Mouse (Mus musculus) CD8-positive naive resting alpha-beta T cell, adult 57 days (primary cell): ENCODE measurements around the gene Mcpt2. TPM values are rescaled to one million over a fixed set of nuclear protein-coding genes. Genes with fewer than 3 reads are reported as not detected.

Experiments
- total RNA-seq: library from RNA; stranded (reverse); gene quantifications from one replicate; pipeline ENCODE4 v1.2.4, GENCODE M21; 2023

Mcpt2 gene
- total RNA-seq: not detected

GRCm38 (mm10) chr14:56041792-56042191 is at the start of gene Mcpt2:
TSS of gene Mcpt2 (plus strand) at chr14:56042041.

GRCm38 (mm10) chr14:56017671-56018070 is 24.2 kb upstream of the Mcpt2 start, which contains the start of gene Mcpt1:
TSS of gene Mcpt1 (plus strand) at chr14:56017971.

GRCm38 (mm10) chr14:56030395-56030794 is 11.4 kb upstream of the Mcpt2 start, which contains the start of gene Mcpt9:
TSS of gene Mcpt9 (minus strand) at chr14:56030495.

GRCm38 (mm10) chr14:56062213-56062612 is 20.4 kb downstream of the Mcpt2 start, which contains the start of gene Mcpt4:
TSS of gene Mcpt4 (minus strand) at chr14:56062313.

GRCm38 (mm10) chr14:56085167-56085566 is 43.3 kb downstream of the Mcpt2 start, which contains the start of gene Mcpt8:
TSS of gene Mcpt8 (minus strand) at chr14:56085273.

Other genes starting within 250 kb of the Mcpt2 start
- gene Nfatc4, start 218.9 kb upstream of the Mcpt2 start, total RNA-seq: not detected
- 0.43 TPM for gene Nynrin, start 188.0 kb upstream of the Mcpt2 start, total RNA-seq
- not detected for gene Cbln3, start 157.6 kb upstream of the Mcpt2 start, total RNA-seq
- 63.1 TPM for gene Khnyn, start 157.1 kb upstream of the Mcpt2 start, total RNA-seq
- 44.2 TPM for gene Sdr39u1, start 141.7 kb upstream of the Mcpt2 start, total RNA-seq
- not detected for gene Cma1, start 97.4 kb upstream of the Mcpt2 start, total RNA-seq
- gene Cma2, start 91.1 kb upstream of the Mcpt2 start, total RNA-seq: not detected
- gene Mcpt1, start 24.1 kb upstream of the Mcpt2 start, total RNA-seq: not detected
- gene Mcpt9, start 11.5 kb upstream of the Mcpt2 start, total RNA-seq: not detected
- gene Mcpt4, start 20.3 kb downstream of the Mcpt2 start, total RNA-seq: not detected
- not detected for gene Mcpt8, start 43.2 kb downstream of the Mcpt2 start, total RNA-seq
- gene Ctsg, start 60.5 kb downstream of the Mcpt2 start, total RNA-seq: not detected
- not detected for gene Gzme, start 78.6 kb downstream of the Mcpt2 start, total RNA-seq
- not detected for gene Gzmd, start 90.6 kb downstream of the Mcpt2 start, total RNA-seq
- gene Gzmg, start 117.5 kb downstream of the Mcpt2 start, total RNA-seq: not detected
- not detected for gene Gzmn, start 132.6 kb downstream of the Mcpt2 start, total RNA-seq
- not detected for gene Gzmf, start 169.4 kb downstream of the Mcpt2 start, total RNA-seq
- 0.61 TPM for gene Gzmc, start 192.6 kb downstream of the Mcpt2 start, total RNA-seq
- 2.5 TPM for gene Gzmb, start 220.2 kb downstream of the Mcpt2 start, total RNA-seq